ENCODE assay signal across 8 mouse cellular contexts in genomic region chr3:116751191-116751860, GRCm38 (mm10). TPM values are rescaled to one million over a fixed set of nuclear protein-coding genes. Genes with fewer than 3 reads are reported as not detected.
DNase-seq lines count a peak whose midpoint lies in the region; ATAC-seq and TF ChIP-seq lines count a peak whose summit lies in the region.
"Had no signal": no experiment of that assay in that cellular context is flagged by ENCODE, and none has a peak within 500 bp of the region (broad histone marks: within the 10 kb centered on the region; RNA-seq: fewer than 3 reads in every experiment).

No protein-coding gene starts in this region.

- H3K4me2 ChIP-seq in embryonic facial prominence, embryonic 14.5 days (ENCODE audit: low read depth, low read length), result no peak overlapping the region
- H3K4me2 ChIP-seq in lung, postnatal 0 days (replicated peaks; ENCODE audit: low read depth, low read length), result no peak overlapping the region
- H3K4me2 ChIP-seq: heart, embryonic 13.5 days had no signal

- H3K4me1 ChIP-seq in embryonic facial prominence, embryonic 14.5 days (ENCODE audit: control insufficient read depth, insufficient read depth, low read length), result no peaks in the 10 kb centered on the region
- no peaks in the 10 kb centered on the region for H3K4me1 ChIP-seq in lung, postnatal 0 days (ENCODE audit: insufficient read depth, low read depth, low read length)
- H3K4me1 ChIP-seq: heart, embryonic 13.5 days had no signal

- H3K27ac ChIP-seq in embryonic facial prominence, embryonic 14.5 days (replicated peaks; ENCODE audit: low read depth, low read length), result no peak overlapping the region
- no peak overlapping the region for H3K27ac ChIP-seq in lung, postnatal 0 days (ENCODE audit: low read length)
- H3K27ac ChIP-seq: heart, embryonic 13.5 days had no signal

- peak; percentile 22 for DNase-seq in right cerebral cortex, adult 18-20 months
- DNase-seq in right cerebral cortex, postnatal 25 days, result no peak
- peak; percentile 59 for DNase-seq in adipocyte (ENCODE audit: low spot score)
- DNase-seq in embryonic facial prominence, embryonic 14.5 days (ENCODE audit: low spot score), result peak; percentile 35
- DNase-seq in induced T-regulatory cell, adult 2 months (ENCODE audit: low read depth), result peak; percentile 76
- peak; percentile 63 for DNase-seq in lung, postnatal 0 days (ENCODE audit: low spot score)
- peak; percentile 11 to 25 for DNase-seq in right cerebral cortex, postnatal 36 days (ENCODE audit: low spot score in 2 of 2)

- no peaks in the 10 kb centered on the region for H3K27me3 ChIP-seq in embryonic facial prominence, embryonic 14.5 days (replicated peaks; ENCODE audit: control insufficient read depth, insufficient read depth, low read length)
- H3K27me3 ChIP-seq in lung, postnatal 0 days (replicated peaks; ENCODE audit: insufficient read depth, low read length), result no peaks in the 10 kb centered on the region
- H3K27me3 ChIP-seq: heart, embryonic 13.5 days had no signal

- peak; percentile 75 for TF ChIP-seq CTCF in lung, postnatal 0 days (IDR thresholded peaks at IDR 0.05)

- TF ChIP-seq EP300 in lung, postnatal 0 days (IDR thresholded peaks at IDR 0.05), result no peak

- ATAC-seq in embryonic facial prominence, embryonic 14.5 days (ENCODE audit: low read depth), result no peak
- no peak for ATAC-seq in lung, postnatal 0 days

- H3K9ac ChIP-seq in embryonic facial prominence, embryonic 14.5 days (ENCODE audit: low read depth, low read length), result no peak overlapping the region
- H3K9ac ChIP-seq in lung, postnatal 0 days (replicated peaks; ENCODE audit: low read depth), result no peak overlapping the region
- H3K9ac ChIP-seq: heart, embryonic 13.5 days had no signal

- WGBS in embryonic facial prominence, embryonic 14.5 days, result 74% methylated on average over 4 of the region's 4 CpGs
- WGBS in lung, postnatal 0 days, result 78% methylated on average over 4 of the region's 4 CpGs

- no peak overlapping the region for H3K4me3 ChIP-seq in embryonic facial prominence, embryonic 14.5 days (ENCODE audit: low read depth, low read length)
- no peak overlapping the region for H3K4me3 ChIP-seq in lung, postnatal 0 days (ENCODE audit: low read depth, low read length)
- H3K4me3 ChIP-seq: heart, embryonic 13.5 days had no signal

- H3K9me3 ChIP-seq in embryonic facial prominence, embryonic 14.5 days (ENCODE audit: control insufficient read depth, low read length), result no peaks in the 10 kb centered on the region
- no peaks in the 10 kb centered on the region for H3K9me3 ChIP-seq in lung, postnatal 0 days (ENCODE audit: low read length)
- H3K9me3 ChIP-seq: heart, embryonic 13.5 days had no signal

- peaks cover 58% of the 10 kb centered on the region for H3K36me3 ChIP-seq in embryonic facial prominence, embryonic 14.5 days (ENCODE audit: control insufficient read depth, insufficient read depth, low read length)
- H3K36me3 ChIP-seq in lung, postnatal 0 days (ENCODE audit: insufficient read depth, low read length), result peaks cover 3% of the 10 kb centered on the region

RNA-seq across cellular contexts. Expression of gene Slc35a3, which starts 38.7 kb away (rescaled TPM):
- polyA plus RNA-seq in embryonic facial prominence, embryonic 14.5 days (2014; fragmentation: Nextera tagmentation; extraction: Ambion mirVana), result 9.4 and 9.8 TPM in 2 replicates
- 10.0 TPM in 2 replicates for polyA plus RNA-seq in lung, postnatal 0 days (2015; fragmentation: Nextera tagmentation; extraction: Ambion mirVana)

RNA-seq across cellular contexts. Expression of gene Agl, which starts 56.6 kb away (rescaled TPM):
- 35.5 and 48.7 TPM in 2 replicates for polyA plus RNA-seq in embryonic facial prominence, embryonic 14.5 days (2014; fragmentation: Nextera tagmentation; extraction: Ambion mirVana)
- polyA plus RNA-seq in lung, postnatal 0 days (2015; fragmentation: Nextera tagmentation; extraction: Ambion mirVana), result 6.3 and 6.5 TPM in 2 replicates
